Mouse (Mus musculus) ES-E14 (cell line): ENCODE data around the gene Cdh5.

Experiments
- CHD2 ChIP-seq: IDR thresholded peaks from 2 replicates; pipeline ENCODE4 v1.6.1; 2014; ENCODE audit warnings: mild to moderate bottlenecking, low read depth, low read length, inconsistent platforms
- HCFC1 ChIP-seq: IDR thresholded peaks from 2 replicates; pipeline ENCODE4 v1.6.1; 2012; ENCODE audit warnings: low read length, inconsistent platforms, borderline replicate concordance; ENCODE audit not compliant: insufficient read depth
- MAFK ChIP-seq: IDR thresholded peaks from 2 replicates; pipeline ENCODE4 v1.6.1; 2014; ENCODE audit warnings: mild to moderate bottlenecking, low read depth, low read length, inconsistent platforms; ENCODE audit not compliant: insufficient read depth
- ZC3H11A ChIP-seq: IDR thresholded peaks from 2 replicates; pipeline ENCODE4 v1.6.1; 2012; ENCODE audit warnings: low read depth, mild to moderate bottlenecking, inconsistent platforms, low read length, borderline replicate concordance

DNA sequence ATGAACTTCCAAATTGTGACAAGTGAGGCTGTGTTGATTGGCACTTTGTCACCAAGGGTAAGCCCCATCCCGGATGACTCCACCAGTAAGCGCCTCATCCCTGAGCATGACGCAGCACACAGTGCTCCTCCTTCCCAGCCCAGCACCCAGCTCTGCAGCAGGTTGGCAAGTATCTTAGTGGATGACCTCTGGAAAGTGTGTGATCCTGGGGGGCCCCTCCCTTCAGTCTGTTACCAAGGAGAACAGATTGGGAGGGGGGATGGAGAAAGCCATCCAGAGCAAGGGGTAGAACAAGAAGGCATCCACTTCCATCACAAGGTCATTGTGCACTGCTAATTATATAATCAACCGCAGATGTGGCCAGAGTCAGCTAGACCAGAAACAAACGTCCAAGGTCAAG lies 59.3 kb downstream of the Cdh5 start:
- no peak for TF ChIP-seq MAFK
- no peak for TF ChIP-seq HCFC1
- TF ChIP-seq ZC3H11A, result no peak
- TF ChIP-seq CHD2, result no peak
